Mouse (Mus musculus): ENCODE data around the gene Ncf4.
"Not testable (repeated sequence)": the region's sequence is repeated elsewhere in the genome, so short reads cannot be mapped to it uniquely, and the experiment has no call there.

Ncf4 gene

DNA sequence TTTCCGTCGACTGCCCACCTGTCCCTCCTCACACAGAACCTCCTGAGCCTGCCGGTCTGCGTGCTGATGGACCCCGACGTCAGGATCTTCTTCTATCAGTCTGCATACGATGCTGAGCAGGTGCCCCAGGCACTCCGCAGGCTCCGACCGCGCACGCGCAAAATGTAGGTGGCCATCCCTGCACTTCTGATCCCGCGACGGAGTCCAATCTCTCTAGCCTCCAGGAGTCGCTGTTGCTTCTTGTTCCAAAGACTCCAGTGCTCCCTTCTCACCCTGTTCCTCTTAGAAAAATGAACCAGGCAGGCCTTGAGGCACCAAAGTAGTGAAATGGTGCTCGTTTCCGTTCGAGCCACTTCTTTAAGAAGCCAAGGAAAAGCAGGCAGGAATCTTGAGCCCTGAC, 10.2 kb downstream of the Ncf4 start:
- no peak for DNase-seq

DNA sequence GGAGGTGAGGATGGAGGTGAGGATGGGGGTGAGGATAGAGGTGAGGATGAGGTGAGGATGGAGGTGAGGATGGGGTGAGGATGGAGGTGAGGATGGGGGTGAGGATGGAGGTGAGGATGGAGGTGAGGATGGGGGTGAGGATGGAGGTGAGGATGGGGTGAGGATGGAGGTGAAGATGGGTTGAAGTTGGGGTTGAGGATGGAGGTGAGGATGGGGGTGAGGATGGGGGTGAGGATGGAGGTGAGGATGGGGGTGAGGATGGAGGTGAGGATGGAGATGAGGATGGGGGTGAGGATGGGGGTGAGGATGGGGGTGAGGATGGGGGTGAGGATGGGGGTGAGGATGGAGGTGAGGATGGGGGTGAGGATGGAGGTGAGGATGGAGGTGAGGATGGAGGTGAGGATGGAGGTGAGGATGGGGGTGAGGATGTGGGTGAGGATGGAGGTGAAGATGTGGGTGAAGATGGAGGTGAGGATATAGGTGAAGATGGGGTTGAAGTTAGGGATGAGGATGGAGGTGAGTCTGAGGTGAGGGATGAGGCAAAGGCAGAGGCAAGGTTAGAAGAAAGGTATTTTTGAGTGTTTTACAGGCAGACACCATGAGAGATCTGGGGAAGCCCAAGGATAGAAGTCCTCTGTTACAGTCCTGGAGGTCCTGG, 12.1 kb downstream of the Ncf4 start:
- DNase-seq = not testable (repeated sequence)

DNA sequence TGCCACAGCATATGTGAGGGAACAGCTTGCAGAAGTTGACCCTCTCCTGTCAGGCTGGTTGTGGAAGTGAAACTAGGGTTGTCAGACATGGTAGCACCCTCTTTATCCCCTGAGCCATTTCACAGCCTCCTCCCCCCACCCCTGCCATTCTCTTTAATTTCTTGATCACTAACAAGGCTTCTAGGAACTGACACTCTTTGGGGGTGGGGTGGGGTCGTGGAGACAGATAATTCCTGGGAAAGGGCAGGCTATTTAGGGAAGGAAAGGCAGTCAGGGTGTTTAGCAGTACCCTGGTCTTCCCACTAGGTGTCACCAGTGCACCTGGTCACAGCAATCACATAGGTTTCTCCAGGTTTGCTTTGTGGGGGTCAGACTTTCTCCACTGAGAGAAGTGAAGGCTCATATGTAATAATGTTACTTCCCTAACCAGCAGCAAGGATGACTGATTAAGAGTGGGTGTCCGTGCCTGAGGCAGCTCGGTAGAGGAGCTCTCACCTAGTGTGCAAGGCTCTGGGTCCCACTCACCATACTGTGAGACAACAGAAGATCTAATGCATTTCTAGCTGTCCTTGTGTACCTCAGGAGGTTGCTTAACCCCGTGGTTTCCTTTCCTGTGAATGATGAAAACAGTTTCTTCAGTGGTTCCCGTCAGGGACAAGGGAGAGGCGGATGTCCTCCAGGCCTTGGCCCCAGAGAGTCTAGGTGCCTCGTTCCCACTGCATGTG, 12.9 kb downstream of the Ncf4 start:
- DNase-seq = peak; percentile 44 to 46

DNA sequence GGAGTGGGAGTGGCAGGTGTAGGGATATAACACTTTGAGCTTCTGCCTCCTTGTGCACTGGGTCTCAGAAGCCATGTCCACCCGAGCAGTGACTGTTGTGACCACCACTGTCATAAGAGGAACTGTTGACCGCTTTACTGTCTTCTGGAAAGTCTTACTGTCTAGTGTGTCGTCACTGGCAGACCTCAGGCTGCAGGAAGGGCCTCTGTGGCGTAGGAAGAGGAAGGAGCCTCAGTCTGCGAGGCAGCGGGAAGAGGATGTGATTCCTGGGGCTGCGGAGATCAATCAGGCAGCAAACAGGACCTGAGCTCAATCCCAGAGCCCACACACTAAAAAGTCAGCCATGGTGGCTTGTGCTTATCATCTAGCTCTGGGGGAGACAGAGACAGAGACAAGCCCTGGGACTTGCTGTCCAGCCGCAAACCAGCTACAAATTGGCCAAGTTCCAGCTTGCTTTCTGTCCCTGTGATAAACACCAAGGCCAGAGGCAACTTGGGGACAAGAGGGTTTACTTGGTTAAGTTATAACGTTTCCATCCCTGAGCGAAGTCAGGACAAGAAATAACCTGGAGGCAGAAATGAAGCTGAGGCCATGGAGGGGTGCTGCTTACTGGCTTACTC, 13.8 kb downstream of the Ncf4 start:
- DNase-seq = peak; percentile 60 to 67

DNA sequence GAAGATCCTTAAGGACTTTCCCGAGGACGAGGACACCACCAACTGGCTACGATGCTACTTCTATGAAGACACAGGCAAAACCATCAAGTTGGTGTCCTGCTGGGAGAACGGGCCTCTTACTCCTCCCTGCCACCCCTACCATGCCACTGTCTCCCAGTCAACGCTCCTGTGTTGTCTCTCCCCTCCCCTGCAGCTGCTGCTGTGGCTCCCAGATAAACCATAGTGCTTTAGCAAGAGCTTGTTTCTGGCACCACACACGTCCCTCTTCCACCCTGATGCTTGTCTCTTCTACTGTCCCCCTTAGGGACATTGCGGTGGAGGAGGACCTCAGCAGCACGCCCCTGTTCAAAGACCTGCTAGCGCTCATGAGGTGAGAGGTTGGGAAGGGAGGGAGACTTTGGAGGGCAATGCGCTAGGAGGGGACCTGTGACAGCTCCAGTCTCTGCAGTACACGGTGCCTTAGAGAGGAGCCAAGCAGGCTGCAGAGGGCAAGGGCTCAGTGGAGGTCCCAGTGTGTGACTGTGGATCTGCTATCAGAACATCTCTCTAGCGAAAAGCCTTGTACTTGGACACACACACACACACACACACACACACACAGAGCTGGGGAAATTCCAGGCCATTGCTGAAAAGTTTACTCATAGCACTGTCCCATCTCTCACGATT, 16.2 kb downstream of the Ncf4 start:
- no peak for DNase-seq

DNA sequence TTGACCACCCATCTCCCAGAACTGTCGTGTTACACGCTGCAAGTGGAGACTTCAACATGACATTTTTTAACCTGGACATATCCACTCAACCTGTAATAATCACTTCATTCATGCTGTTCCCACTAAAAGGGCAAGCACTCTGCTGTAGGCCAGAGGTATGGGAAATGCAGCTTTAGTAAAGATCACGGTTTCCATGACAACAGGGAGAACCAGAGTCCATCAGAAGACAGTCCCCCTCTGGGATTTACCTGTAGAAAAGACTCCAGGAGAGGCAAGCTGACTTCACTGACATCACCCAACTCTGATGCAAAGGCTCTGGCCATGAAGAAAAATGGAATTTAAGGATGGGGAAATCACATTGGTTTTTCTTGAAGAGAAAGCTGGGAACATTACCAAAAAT, 18.7 kb downstream of the Ncf4 start:
- no peak for DNase-seq

DNA sequence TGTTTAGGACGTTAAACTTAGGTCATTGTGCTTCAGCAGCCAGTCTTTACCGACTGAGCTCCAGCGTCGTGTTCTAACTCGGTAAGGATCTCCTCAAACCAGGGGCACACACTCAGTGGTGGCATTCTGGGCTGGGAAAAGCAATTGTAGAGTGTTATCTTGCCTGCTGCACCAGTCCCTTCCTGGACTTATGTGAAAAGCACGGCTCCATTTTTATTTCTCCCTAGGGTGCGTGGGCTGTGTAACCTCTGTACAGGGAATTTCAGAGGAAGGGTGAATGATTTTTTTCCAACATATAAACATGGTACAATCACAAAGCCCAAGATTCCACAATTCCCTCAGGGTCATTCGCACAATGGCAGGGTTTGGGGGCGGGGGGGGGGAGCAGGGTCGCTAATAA, 22.8 kb downstream of the Ncf4 start:
- DNase-seq = no peak

DNA sequence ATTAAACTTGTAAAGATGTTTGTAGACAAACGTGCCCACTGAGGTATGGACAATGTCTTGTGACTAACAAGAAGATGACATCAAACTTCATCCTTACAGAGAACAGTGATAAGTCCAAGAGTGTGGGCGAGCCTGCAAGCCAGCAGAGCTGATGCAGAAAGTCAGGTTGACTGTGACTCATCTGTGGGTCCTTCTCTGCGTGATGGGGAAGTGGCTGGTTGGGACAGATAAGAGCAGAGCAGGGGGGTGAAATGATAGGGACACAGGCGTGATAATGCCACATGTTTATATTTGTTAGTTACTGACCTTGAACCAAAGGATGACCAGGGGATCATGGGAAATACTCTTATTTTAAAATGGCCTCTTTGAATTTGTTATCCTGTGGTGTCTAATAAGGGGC, 23.3 kb downstream of the Ncf4 start:
- DNase-seq = no peak

DNA sequence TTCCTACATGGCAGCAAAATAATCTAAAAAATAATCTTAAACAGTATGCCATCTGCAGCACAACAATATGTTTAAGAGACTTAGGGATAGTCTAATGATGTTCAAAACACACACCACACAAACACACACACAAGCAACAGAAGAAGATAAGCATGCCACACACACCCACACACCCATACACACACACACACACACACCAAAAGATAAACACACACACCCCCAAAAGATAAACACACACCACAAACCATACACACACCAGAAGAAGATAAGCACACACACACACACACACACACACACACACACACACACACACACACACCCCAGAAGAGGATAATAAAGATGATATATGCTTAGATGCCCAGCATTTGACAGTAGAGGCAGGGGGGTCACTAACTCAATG, 26.6 kb downstream of the Ncf4 start:
- no peak for DNase-seq

DNA sequence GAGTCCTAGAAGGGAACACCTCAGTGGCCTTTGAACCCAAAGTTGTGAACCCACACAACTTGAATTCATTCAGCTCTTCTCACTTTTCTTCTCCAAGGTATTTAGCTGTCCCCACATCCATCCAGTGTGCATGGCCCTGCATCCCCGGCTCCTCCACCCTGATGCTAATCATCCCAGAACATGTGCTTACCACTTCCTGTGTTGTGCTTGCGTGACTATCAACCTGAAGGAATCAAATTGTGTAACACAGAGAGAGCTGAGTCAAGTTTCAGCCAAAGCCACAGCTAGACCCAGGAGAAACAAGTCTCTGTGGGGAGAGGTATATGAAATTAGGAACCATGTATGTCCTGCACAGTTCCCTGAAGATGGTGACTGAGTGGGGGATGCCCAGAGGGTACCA, 33.7 kb downstream of the Ncf4 start:
- no peak for DNase-seq

DNA sequence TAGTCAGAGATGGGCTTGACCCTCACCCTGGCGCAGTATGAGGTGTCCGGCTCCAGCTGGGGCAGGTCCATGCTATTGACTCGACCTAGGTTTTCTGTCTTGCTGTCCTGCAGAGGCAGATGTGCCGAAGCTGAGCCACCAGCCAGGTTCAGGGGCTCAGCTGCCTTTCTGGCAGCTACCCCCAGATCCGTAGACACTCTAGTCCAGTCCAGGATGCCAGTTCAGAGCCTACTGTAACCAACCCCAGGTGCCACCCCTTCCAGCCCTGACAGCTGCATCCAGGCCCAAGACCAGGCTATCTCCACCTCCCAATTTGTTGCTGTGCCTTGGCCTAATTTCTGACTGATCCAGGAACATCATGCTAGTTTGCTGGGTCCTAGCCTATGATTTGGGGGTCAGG, 43.3 kb downstream of the Ncf4 start:
- DNase-seq = no peak

DNA sequence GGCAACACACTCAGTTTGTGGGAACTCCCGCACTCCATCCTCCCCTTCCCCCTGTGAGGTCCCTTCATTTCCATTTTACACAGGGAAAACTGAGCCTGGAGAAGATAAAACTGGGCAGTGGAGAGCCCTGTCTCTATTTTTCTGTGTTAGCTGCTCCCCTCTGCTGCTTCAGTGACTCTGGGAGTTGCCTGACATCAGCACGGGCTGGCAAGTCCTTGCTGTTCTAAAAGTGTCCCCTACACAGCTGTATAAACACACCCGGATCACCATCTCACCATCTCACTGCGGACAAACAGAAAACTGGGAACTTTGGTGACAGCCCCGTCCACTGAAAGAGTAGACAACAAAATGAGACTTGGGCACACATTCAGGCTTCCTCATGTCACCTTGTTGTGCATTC, 45.2 kb downstream of the Ncf4 start:
- DNase-seq = not testable (repeated sequence)

DNA sequence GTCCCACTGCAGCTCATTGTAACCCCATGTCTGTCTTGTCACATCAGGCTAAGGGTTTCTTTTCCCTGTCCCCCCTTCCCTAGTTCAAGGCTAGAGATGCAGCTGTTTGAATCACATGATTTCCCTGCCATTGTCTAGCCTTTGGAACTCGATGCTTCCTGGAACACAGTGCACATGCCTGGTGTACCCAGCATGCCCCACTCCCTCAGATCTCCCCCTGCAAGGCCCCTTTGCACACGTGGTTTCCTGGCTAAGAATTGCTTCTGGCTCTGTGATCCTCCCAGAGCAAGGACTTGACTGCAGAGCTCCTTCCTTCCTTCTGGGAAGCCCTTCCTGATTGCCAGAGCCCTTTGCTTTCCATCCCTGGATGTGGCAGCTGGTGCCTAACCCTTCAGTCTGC, 48.6 kb downstream of the Ncf4 start:
- DNase-seq = not testable (repeated sequence)

DNA sequence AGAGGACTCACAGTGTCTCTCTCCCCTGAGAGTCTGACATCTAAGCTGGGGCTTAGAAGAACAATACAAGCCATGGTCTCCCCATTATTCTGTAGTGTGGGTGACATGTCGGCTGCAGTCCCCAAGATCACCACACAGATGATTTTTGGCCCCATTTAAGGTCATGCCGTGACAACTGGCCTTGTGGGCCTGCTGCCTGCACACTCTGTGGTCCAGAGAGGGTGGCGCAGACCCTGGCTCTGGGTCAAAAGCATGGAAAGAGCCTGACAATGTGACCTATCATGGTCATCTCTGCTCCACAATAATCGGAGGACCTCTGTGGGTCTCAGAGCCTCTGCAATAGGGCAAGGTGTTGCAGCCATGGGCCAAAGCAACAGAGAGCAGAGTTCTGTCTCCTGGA, 49.1 kb downstream of the Ncf4 start:
- no peak for DNase-seq

DNA sequence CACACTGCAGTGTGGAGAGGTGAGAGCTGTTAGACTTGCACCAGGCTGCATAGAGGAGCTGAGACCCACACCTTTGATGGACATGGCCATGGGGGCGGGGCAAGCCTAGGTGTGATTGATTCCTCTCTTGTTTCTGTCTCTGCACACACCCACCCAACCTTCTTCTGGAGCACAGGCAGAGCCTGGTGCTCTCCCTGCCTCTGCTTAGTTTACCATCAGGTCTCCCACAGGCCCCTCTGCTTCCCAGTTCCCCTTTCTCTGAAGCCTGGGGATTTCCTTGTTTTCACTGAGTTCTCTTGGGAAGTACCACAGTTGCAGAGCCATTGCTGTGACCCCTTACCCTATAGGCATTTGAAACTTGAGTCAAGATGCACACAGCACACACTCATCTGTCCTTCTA, 54.0 kb downstream of the Ncf4 start:
- no peak for DNase-seq

DNA sequence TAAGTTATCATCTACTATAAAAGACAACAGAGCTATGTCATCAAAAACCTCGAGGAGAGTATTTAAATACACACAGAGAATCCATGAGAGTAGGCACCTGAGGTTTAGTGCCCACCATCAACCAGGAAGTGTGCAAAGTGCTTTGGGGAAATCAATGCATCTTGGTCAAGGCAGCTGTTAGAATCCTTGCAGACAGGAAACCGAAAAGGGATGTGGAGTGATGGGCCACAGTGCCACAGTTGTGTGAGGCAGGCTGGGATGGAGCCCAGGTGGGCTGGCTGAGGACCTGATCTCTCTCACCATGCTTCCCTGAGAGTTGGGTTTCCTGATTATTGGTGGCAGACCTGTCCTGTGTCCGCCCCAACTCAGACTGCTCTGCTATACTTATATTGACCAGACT, 55.0 kb downstream of the Ncf4 start:
- no peak for DNase-seq

DNA sequence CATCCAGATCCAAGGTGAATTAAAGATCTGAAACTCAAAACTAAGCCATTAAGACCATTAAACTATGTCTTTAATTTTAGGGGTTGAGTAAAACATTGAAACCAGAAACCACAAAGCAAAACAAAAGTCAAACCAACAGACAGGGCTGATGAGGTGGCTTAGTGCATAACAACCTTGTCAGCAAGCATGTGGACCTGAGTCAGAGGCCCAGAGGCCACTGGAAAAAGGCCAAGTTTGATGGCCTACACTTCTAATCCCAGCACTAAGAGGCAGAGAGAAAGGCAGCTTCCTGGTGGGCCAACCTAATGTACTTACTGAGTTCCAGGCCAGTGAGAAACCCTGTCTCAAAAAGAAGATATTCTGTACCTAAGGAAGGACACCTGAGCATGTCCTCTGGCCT, 56.2 kb downstream of the Ncf4 start:
- DNase-seq = no peak

DNA sequence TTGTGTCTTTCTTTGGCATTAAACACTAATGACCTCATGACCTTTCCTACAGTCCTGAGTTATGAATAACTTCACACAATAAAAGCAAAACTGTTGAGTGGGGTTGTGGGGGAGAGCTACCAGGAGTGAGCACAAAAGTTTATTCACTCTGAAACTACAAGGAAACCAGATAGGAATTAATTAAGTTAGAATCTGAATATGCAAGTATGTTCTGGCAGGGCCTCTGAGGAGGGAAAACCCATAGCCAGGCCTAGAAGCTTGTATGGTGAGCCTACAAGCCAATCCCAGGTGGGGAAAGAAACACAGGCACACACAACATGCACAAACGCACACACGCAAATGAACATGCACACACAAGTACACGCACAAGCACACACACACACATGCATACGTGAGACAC, 58.1 kb downstream of the Ncf4 start:
- DNase-seq = no peak

DNA sequence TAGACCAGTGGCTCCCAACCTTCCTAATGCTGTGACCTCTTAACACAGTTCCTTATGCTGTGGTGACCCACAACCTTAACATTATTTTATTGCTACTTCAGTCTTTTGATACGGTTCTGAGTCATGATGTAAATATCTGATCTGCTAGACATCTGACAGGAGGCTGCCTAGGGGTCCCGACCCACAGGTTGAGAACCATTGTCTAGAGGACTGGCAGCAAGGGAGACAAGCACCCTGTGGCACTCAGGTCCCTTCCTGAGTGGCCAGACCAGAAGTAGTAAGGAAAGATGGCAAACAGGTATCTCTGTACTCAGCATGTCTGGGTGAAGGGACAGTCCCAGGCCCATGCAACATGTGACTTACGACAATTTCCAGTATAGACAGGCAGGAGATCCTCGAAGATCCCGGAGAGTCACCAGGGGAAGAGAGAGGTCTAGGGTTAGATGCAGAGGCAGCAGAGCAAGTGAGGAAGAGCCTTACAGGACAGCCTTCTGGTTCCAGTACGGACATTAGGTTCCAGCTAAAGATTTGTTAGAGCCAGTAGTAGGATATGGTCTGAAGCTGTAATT, 59.1 kb downstream of the Ncf4 start:
- no peak for DNase-seq

DNA sequence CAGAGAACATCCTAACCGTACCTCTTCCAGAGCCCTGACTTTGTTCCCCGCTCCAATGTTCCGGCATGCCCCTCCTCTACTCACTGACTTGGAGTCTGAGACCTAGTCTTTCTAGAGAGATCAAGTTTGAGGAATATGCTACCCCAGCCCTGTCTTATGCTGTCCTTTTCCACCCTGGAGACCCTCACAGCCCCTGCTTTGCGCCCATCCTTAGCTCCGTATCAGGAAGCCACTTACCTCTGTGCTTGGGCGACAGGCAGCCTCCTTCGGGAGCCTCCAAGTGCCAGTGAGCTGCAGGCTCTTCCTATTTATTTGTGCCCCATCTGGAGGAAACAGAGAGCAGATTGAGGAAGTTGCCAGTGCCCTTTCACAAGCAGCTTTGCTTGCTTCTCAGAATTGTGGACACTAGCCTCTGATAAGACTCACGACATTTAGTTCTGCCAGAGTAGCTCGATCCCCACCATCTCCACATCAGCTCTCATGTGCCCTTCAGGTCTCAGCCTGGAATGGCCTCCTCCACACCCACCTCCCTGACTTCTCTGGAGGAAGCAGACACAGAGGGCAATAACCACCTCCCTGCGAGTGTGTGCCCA, 60.8 kb downstream of the Ncf4 start, which contains the start of gene Csf2rb2:
Csf2rb2 (minus strand) TSS at position 381 of the 593 bp plus-strand sequence.
- peak in 1 of 2 experiments; percentile 14 for DNase-seq

DNA sequence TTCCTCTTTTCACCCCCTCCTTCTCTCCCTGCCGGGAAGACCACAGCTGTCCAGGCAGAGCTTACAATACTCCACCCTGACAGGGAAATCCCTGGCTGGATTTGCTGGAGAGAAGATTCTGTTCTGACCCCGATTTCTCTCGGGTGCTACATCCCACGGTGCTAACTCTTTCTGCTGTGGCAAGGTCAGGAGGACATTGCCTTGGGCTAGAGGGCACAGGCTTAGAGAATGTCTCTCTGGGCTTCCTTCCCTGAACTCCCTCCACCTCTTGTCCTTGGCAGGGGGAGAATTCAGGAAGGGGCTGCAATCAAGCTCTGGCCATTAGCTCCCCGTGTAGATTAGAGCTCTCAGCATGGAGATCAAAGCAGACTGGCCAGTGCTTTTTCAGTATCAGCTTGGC, 65.3 kb downstream of the Ncf4 start:
- DNase-seq = no peak

DNA sequence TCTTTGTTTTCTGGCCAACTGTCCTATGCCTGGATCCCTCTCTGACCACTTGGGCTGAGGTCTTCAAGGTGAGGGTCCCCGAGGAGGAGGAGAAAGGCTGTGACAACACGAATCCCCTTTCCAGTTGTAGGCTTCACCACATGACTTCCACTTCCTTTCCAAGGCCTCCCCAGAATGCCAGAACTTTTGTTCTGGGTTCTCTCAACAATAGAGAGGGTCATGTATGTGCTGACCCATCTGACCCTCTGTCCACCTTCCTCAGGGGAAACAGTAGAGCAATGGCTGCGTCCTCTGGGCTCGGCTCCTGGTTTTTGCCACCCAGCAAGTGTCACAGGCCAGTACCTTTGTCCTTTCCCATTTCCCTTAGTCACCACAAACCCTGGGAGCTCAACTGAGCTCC, 66.4 kb downstream of the Ncf4 start:
- DNase-seq = no peak
